Mouse (Mus musculus) ovary, postnatal 14 days (tissue): ENCODE measurements at regions not wholly inside any gene's neighbourhood (a gene's known extent, or its start where the extent isn't known, plus 50 kb on each side); places are given as distances from the start of the nearest gene placed in this dataset.
A peak's percentile ranks its signal among the peaks of the same experiment; 100 is the strongest.

ENCODE experiments used
- DNase-seq: peaks from one replicate; pipeline ENCODE4 v3.0.0; 2022; ENCODE audit warnings: low spot score

GRCm38 (mm10) chr9:71358961-71359360, 126.8 kb downstream of the Polr2m start:
- peak; percentile 22 for DNase-seq

- DNase-seq, result no peak
Observed at GRCm38 (mm10) chr9:71355721-71356120, 130.0 kb downstream of the Polr2m start.
